13 mouse cellular contexts compared by ENCODE assay signal in the genomic region with DNA sequence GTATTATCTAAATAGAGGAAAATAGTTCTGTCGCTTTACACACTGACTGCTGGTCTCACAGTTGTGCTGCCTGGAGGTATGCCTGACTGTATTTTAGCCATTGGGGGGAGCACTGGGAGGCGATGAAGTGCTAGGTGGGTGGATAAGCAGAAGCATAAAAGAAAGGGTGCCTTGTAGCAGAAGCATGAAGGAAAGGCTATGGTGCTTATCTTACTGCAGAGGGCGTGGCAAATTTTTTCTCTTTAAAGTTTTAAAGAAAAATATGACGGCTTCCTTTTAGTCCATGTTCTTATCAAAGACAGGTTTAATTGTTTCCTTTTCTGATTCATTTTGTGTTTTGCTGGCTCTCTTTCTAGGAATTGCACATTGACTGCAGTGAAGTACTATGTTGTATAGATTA.
DNase-seq lines count a peak whose midpoint lies in the region; ATAC-seq lines count a peak whose summit lies in the region.
"Had no signal": no experiment of that assay in that cellular context is flagged by ENCODE, and none has a peak within 500 bp of the region (broad histone marks: within the 10 kb centered on the region; RNA-seq: fewer than 3 reads in every experiment).

No protein-coding gene starts in this region.

- peak overlapping the region; percentile 38; the same call in 1 of the 2 replicates for H3K27ac ChIP-seq in hindbrain, embryonic 14.5 days
- no peak overlapping the region for H3K27ac ChIP-seq in hindbrain, embryonic 11.5 days (ENCODE audit: low read depth, low read length)
- no peak overlapping the region for H3K27ac ChIP-seq in liver, embryonic 16.5 days (ENCODE audit: low read length)
- no peak overlapping the region for H3K27ac ChIP-seq in forebrain, embryonic 12.5 days
- H3K27ac ChIP-seq: embryonic facial prominence, embryonic 15.5 days had no signal

- no peak for DNase-seq in hindbrain, embryonic 14.5 days (ENCODE audit: low spot score)
- DNase-seq in hindbrain, embryonic 11.5 days (ENCODE audit: low spot score), result no peak
- DNase-seq in cerebellum, adult 9-11 months, result peak; percentile 44
- DNase-seq in kidney, postnatal 10 days, result no peak
- no peak for DNase-seq in gastrocnemius, adult 8-10 months (ENCODE audit: low spot score in 2 of 2)
- DNase-seq: adrenal gland, postnatal 36 days; heart, adult 18-20 months; retina, postnatal 1 day; thymus, adult 2 months had no signal

- no peak for ATAC-seq in hindbrain, embryonic 14.5 days (ENCODE audit: low FRiP score)
- no peak for ATAC-seq in hindbrain, embryonic 11.5 days (ENCODE audit: low FRiP score)
- peak; percentile 52 for ATAC-seq in CD4-positive, CD25-positive, alpha-beta regulatory T cell, adult 4 months
- ATAC-seq in liver, embryonic 16.5 days (ENCODE audit: low read depth), result 0 out of 2 replicates have a peak, but pooled peaks have one; percentile 45
- ATAC-seq in forebrain, embryonic 12.5 days (ENCODE audit: low FRiP score), result no peak

- H3K9me3 ChIP-seq in hindbrain, embryonic 14.5 days (ENCODE audit: control insufficient read depth, low read length), result no peaks in the 10 kb centered on the region
- no peaks in the 10 kb centered on the region for H3K9me3 ChIP-seq in hindbrain, embryonic 11.5 days (ENCODE audit: control insufficient read depth, low read length)
- H3K9me3 ChIP-seq in liver, embryonic 16.5 days (replicated peaks; ENCODE audit: control insufficient read depth, low read length), result no peaks in the 10 kb centered on the region
- H3K9me3 ChIP-seq in forebrain, embryonic 12.5 days, result no peaks in the 10 kb centered on the region
- H3K9me3 ChIP-seq: embryonic facial prominence, embryonic 15.5 days had no signal

- H3K36me3 ChIP-seq in hindbrain, embryonic 14.5 days (replicated peaks; ENCODE audit: control insufficient read depth, insufficient read depth), result no peaks in the 10 kb centered on the region
- H3K36me3 ChIP-seq in hindbrain, embryonic 11.5 days (ENCODE audit: control insufficient read depth, insufficient read depth, low read length), result no peaks in the 10 kb centered on the region
- no peaks in the 10 kb centered on the region for H3K36me3 ChIP-seq in liver, embryonic 16.5 days (ENCODE audit: control insufficient read depth, insufficient read depth)
- H3K36me3 ChIP-seq in forebrain, embryonic 12.5 days (replicated peaks), result no peaks in the 10 kb centered on the region
- H3K36me3 ChIP-seq: embryonic facial prominence, embryonic 15.5 days had no signal

- H3K4me1 ChIP-seq in hindbrain, embryonic 14.5 days (replicated peaks; ENCODE audit: control insufficient read depth, insufficient read depth, low read length), result 0 out of 2 replicates have a peak, but pooled peaks cover 4% of the 10 kb centered on the region
- no peaks in the 10 kb centered on the region for H3K4me1 ChIP-seq in hindbrain, embryonic 11.5 days (replicated peaks; ENCODE audit: control insufficient read depth, insufficient read depth, low read length)
- H3K4me1 ChIP-seq in liver, embryonic 16.5 days (ENCODE audit: control insufficient read depth, low read depth, low read length), result peaks cover 6% of the 10 kb centered on the region
- H3K4me1 ChIP-seq in forebrain, embryonic 12.5 days, result peaks cover 4% of the 10 kb centered on the region; the same call in 1 of the 2 replicates
- H3K4me1 ChIP-seq: embryonic facial prominence, embryonic 15.5 days had no signal

- no peak overlapping the region for H3K4me2 ChIP-seq in hindbrain, embryonic 14.5 days (replicated peaks)
- H3K4me2 ChIP-seq in hindbrain, embryonic 11.5 days (replicated peaks; ENCODE audit: low read depth, low read length), result no peak overlapping the region
- H3K4me2 ChIP-seq in liver, embryonic 16.5 days (ENCODE audit: low read depth, low read length), result no peak overlapping the region
- no peak overlapping the region for H3K4me2 ChIP-seq in forebrain, embryonic 12.5 days
- H3K4me2 ChIP-seq: embryonic facial prominence, embryonic 15.5 days had no signal

- no peak overlapping the region for H3K4me3 ChIP-seq in hindbrain, embryonic 14.5 days (replicated peaks; ENCODE audit: low read length)
- no peak overlapping the region for H3K4me3 ChIP-seq in hindbrain, embryonic 11.5 days (ENCODE audit: low read depth, low read length)
- H3K4me3 ChIP-seq in liver, embryonic 16.5 days (ENCODE audit: low read depth, low read length), result no peak overlapping the region
- no peak overlapping the region for H3K4me3 ChIP-seq in forebrain, embryonic 12.5 days (replicated peaks)
- H3K4me3 ChIP-seq: embryonic facial prominence, embryonic 15.5 days had no signal

- no peaks in the 10 kb centered on the region for H3K27me3 ChIP-seq in hindbrain, embryonic 14.5 days (ENCODE audit: control insufficient read depth, insufficient read depth, low read length)
- no peaks in the 10 kb centered on the region for H3K27me3 ChIP-seq in hindbrain, embryonic 11.5 days (ENCODE audit: control insufficient read depth, insufficient read depth, low read length)
- H3K27me3 ChIP-seq in liver, embryonic 16.5 days (ENCODE audit: control insufficient read depth, insufficient read depth, low read depth, low read length), result no peaks in the 10 kb centered on the region
- H3K27me3 ChIP-seq in forebrain, embryonic 12.5 days, result no peaks in the 10 kb centered on the region
- H3K27me3 ChIP-seq: embryonic facial prominence, embryonic 15.5 days had no signal

- WGBS in hindbrain, embryonic 14.5 days, result 77% methylated on average over 4 of the region's 4 CpGs
- 84% methylated on average over 4 of the region's 4 CpGs for WGBS in hindbrain, embryonic 11.5 days
- WGBS in liver, embryonic 16.5 days (ENCODE audit: insufficient replicate concordance), result 19% methylated on average over 4 of the region's 4 CpGs
- WGBS in forebrain, embryonic 12.5 days, result 80% methylated on average over 4 of the region's 4 CpGs

- H3K9ac ChIP-seq in hindbrain, embryonic 14.5 days, result no peak overlapping the region
- H3K9ac ChIP-seq in hindbrain, embryonic 11.5 days (ENCODE audit: low read depth, low read length), result no peak overlapping the region
- H3K9ac ChIP-seq in liver, embryonic 16.5 days (ENCODE audit: low read depth, low read length), result no peak overlapping the region
- H3K9ac ChIP-seq in forebrain, embryonic 12.5 days, result no peak overlapping the region
- H3K9ac ChIP-seq: embryonic facial prominence, embryonic 15.5 days had no signal

Comparison
In these comparisons a context has a peak if more than half of its experiments do, and no peak if none do; other contexts are left out.
1. ATAC-seq: peak in CD4-positive, CD25-positive, alpha-beta regulatory T cell, adult 4 months (single experiment) and liver, embryonic 16.5 days (single experiment); none in hindbrain, embryonic 14.5 days (single experiment), hindbrain, embryonic 11.5 days (single experiment) and forebrain, embryonic 12.5 days (single experiment).